Mouse (Mus musculus) mouse trophoblast stem cell (cell line): ENCODE results near the gene Arl4d.
"Not testable (repeated sequence)": the region's sequence is repeated elsewhere in the genome, so short reads cannot be mapped to it uniquely, and the experiment has no call there.

Experiments used
- in situ Hi-C, 2 experiments: fragments of 300-500 bp; cut with MseI, MboI; formaldehyde crosslinking; loops; 2 replicates in 1 of 2; 3 replicates in 1 of 2; pipeline ENCODE4 v1.15.1; 2025

Arl4d gene

DNA sequence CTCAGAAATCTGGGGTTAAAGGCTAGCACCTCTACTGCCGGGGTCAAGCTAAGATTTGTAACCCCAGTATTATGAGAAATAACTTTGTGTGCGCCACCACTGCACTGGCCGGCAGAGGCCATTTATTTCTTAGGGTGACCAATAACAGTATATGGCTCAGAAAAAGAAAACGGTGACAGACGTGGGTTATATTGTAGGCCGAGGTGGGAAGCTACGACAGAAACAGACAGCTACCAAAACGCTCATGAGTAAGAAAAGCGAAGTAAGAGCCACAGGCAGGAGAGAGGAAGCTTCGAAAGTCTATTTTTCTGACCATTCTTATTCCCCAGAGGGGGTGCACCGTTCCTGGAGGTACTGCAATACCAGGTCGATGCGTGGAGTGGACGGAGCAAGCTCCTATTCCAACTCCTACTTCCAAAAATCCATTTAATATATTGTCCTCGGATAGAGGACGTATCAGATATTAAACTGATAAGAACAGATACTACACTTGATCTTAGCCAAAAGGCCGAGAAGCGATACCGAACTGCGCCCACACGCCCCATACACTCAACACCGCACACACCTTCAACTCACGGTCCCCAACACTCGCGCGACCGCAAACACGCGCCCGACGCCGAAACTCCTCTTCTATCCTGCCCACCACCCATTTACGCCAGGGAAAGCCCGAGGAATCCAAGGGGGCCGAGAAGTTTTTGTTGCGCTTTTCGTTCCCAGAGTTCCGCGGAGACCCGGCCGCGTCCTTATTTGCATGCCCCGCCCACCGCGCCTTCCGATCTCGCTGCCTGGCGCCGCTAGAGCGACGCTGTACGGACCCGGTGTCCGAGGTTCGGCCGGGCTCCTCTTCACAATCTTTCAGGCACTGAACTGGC is 19.7 kb upstream of the Arl4d start:
- in situ Hi-C loops = not testable (repeated sequence)

DNA sequence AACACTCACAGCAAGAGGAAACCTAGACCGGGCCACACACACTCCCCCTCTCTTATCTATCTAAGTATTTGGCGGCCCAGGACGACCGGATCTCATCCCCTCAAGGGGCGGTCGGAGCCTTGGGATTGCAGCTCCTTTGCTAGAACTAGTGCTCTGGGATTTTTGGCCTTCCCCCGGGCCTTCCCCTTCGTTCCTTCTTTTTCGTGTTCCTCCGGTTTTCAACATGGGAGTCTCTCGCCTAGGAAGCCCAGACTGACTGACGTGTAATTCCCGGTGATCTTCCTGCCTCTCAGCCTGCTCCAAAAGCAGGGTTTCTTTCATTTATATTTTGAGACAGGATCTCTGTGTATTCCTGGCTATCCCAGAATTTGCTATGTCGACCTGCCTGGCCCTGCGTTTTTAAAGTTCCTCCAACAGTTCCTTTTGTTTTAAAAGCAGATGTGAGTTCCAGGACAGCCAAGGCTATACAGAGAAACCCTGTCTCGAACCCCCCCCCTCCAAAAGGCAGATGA is 19.0 kb upstream of the Arl4d start:
- in situ Hi-C loops = not testable (repeated sequence)

DNA sequence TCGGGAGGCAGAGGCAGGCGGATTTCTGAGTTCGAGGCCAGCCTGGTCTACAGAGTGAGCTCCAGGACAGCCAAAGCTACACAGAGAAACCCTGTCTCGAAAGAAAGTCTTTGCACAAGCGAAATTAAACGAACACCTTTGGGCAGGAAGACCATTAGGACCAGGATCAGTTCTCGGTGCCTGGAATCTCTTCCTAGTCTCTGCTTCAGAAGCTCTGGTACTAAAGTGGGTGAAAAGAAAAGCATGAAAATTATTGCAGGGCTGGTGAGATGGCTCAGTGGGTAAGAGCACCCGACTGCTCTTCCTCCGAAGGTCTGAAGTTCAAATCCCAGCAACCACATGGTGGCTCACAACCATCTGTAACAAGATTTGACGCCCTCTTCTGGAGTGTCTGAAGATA is 18.2 kb upstream of the Arl4d start:
- in situ Hi-C loops = not testable (repeated sequence)

DNA sequence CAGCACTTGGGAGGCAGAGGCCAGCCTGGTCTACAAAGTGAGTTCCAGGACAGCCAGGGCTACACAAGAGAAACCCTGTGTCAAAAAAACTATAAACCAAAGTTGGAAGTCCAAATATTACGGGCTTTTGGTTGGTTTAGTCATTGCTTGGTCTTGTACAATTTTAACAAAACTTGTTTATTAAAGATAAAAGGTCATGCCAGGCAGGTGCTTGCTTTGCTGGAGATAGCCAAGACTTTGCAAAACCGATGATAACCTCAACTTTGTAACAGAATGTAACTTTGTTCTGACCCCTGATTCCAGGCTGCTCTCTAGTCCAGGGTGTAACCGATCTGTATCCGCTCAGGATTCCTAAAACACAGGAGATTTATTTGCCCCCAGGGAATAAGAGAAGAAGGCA is 9.0 kb upstream of the Arl4d start:
- in situ Hi-C loops = no loop called here

DNA sequence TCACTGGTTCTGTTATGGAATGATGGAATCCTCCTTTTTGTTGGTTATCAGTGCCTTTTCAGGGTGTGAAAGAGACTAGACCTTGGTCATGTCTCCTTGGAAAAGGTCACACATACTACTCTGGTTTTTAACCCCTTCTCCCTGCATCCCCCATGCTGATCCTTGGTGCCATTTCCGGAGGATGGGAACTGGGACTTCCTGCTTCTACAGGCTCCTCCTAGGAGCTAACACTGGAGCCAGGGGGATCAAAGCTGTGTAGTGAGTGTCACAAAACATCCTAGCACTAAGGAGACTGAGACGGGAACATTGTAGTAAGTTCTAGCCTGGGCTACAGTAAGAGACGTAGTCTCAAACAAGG is 7.8 kb upstream of the Arl4d start:
- in situ Hi-C loops = no loop called here

DNA sequence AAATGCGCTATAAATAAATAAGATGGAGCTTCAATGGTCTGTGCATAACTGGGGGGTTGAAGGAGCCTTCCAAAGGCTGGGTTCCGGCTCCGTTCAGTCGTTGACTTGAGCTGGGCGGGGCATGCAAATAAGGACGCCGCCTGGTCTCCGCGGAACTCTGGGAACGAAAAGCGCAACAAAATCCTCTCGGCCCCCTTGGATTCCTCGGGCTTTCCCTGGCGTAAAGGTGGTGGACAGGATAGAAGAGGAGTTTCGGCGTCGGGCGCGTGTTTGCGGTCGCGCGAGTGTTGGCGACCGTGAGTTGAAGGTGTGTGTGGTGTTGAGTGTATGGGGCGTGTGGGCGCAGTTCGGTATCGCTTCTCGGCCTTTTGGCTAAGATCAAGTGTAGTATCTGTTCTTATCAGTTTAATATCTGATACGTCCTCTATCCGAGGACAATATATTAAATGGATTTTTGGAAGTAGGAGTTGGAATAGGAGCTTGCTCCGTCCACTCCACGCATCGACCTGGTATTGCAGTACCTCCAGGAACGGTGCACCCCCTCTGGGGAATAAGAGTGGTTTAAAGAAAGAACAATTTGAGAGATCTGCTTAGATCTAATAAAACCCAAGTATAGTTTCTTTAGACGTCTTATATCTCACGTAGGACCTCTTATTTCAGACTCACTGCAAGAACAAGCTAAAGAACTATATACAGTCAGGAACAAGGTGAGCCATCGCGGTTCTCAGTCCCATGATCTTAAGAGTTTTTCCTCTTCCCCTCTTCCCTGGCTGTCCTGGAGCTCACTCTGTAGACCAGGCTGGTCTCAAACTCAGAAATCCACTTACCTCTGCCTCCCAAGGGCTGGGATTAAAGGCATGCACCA is 7.2 kb upstream of the Arl4d start:
- in situ Hi-C loops = not testable (repeated sequence)

DNA sequence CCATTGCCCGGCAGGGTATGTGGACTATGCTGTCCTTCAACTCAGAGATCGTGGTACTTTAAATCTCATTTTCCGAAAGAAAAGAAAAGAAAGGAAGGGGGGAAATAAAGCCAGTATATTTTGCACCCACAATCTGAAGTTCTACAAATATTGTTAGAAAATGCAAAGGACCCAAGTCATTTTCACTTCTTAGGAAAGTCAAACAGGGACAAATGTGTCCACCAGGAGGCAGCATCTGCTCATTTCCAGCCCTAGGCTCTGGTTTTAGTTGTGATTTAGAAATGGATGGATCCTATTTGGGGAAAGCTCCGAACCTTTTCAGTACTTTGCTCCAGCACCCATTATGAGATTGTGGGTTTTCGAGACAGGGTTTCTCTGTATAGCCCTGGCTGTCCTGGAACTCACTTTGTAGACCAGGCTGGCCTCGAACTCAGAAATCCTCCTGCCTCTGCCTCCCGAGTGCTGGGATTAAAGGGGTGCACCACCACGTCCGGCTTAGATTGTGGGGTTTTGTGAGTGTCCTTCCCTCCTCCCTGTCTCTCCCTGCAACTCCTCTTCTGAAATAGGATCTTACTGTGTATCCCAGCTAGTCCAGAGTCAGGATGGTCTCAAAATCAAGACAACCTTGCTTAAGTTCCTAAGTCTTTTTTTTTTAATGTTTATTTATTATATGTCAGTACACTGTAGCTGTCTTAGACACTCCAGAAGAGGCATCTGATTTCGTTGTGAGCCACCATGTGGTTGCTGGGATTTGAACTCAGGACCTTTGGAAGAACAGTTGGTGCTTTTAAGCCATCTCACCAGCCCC is 6.4 kb upstream of the Arl4d start:
- in situ Hi-C loops = no loop called here

DNA sequence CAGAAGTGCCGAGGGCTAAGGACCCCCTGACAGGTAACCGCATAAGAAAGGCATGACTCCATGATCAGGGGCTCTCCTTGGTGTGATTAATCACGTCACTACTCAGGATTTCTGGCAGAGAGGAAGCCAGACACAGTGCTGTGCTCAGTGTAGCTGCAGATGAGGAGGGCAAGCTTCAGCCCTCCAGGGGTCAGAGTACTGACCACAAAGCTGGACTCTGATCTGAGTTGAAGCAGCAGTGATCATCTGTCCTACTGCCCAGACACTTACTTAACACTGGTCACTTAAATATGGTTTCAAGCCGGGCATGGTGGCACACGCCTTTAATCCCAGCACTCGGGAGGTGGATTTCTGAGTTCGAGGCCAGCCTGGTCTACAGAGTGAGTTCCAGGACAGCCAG is 4.2 kb upstream of the Arl4d start:
- in situ Hi-C loops = loop anchor here (5.0 kb wide), 2 partner anchors 66 to 71 kb away; partner anchors contain the start of gene Dhx8 (in 1 of the 2)

DNA sequence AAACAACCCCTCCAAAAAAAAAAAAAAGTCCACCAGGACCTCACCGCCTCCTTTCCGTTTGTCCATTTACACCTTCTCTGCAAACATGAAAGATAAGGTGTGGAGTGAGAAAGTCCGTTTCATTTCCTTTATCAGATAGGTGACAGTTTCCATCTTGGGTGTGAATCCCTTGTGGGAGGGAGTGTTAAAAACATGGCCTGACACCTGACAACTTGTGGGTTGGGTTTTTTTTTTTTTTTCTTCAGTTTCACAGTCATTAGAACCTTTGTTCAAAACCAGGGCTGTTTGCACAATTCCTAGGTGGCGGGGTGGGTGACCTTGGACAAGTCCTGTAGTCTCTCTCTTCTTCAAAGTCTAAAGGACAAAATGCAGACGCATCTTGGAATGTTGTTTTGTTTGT is 3.6 kb upstream of the Arl4d start:
- in situ Hi-C loops = loop anchor here (5.0 kb wide), 2 partner anchors 66 to 71 kb away; partner anchors contain the start of gene Dhx8 (in 1 of the 2)

DNA sequence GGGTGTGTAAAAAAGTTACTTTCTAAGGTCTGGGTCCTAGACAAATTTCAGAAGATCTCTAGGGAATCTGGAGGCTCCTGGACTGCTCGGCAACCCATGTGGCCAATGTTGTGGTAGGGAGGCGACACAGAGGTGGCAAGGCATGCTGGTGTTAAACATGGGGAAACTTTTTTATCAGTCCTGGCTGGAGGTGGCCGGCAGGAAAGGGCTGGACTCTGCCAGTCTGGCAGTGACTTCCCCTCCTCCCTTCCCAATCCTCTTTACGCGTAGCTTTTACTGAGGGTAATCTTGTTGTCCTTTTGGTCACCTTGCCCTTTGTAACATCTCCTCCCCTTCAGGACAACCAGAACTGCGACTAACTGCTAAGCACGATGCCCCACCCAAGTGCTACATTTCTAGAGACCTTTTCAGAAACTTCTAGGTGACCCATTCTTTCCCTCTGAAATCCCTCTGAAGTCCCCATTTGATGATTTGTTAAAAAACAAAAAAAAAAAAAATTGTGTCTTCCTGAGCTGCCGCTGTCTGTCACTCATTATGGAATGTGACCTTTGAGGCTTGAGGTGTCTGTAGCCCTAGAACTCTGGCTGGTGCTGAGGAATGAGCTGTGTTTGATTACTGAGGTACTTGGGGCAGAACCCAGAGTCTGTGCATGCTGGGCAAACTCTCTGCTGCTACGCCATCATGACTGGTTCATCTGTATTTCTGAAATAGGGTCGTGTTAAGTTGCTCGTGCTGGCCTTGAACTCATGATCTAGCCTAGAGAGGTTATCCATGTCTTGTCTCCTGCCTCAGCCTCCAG is 1.9 kb upstream of the Arl4d start:
- in situ Hi-C loops = loop anchor here (5.0 kb wide), 2 partner anchors 64 to 69 kb away; partner anchors contain the start of gene Dhx8 (in 1 of the 2)

DNA sequence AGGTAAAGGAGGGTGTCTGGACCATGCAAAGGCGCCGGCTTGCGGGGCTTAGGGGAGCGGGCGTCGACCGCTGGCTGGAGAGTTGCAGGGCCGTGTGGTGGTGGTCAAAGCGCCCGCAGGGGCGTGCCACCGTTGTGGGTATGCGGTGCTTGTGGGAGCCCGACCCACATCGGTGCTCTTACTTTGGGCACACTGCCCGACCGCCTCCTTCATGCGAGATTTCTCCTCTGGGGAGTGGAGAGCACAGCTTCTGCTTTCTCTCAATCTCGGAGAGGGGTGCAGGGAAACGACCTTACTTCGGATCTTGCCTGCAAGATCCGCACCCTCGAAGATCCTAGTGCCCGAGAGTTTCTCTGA is 273 bp downstream of the Arl4d start:
- in situ Hi-C loops = no loop called here

DNA sequence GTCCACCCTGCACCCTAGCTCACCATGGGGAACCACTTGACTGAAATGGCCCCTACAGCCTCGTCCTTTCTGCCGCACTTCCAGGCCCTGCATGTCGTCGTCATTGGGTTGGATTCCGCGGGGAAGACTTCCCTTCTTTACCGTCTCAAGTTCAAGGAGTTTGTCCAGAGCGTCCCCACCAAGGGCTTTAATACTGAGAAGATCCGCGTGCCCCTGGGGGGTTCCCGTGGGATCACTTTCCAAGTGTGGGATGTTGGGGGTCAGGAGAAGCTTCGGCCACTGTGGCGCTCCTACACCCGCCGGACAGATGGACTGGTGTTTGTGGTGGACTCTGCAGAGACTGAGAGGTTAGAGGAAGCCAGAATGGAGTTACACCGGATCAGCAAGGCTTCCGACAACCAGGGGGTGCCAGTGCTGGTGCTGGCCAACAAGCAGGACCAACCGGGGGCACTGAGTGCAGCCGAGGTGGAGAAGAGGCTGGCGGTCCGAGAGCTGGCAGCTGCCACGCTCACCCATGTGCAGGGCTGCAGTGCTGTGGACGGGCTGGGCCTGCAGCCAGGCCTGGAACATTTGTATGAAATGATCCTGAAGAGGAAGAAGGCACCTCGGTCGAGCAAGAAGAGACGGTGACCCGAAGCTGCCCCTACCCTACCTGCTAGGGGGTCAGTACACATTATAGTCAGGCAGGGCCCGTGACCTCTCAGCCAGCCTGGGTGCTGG is 1.4 kb downstream of the Arl4d start:
- in situ Hi-C loops = no loop called here

DNA sequence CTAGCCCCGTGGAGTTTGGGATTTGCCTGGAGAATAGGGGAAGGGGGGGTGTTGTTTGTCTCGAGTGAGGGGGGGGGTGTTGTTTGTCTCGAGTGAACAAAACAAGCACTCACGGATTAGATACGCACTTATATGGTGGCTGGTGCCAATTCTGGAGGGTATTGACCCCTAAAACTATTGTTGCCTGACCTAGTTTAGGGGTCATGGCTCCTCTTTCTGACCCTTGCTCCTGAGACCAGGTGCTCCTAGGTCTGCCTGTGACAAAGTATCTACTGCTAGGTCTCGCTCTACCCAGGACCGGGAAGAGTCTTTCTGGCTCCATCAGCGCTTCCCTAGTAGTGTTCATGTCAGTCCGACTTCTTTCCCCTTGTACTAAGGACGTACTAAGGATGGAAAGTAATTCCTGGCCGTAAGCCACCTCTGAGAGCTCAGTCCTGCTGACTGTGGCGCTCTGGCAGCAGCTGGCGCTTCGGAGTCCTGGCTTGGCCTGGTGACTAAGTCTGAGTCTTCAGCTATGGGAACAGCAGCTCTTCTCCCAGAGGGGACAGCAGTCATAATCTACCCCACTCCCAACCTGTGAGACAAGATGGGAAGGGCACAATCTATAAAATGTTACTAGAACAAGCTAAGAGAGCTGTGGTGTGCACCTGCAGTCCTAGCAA is 2.7 kb downstream of the Arl4d start:
- in situ Hi-C loops = no loop called here

DNA sequence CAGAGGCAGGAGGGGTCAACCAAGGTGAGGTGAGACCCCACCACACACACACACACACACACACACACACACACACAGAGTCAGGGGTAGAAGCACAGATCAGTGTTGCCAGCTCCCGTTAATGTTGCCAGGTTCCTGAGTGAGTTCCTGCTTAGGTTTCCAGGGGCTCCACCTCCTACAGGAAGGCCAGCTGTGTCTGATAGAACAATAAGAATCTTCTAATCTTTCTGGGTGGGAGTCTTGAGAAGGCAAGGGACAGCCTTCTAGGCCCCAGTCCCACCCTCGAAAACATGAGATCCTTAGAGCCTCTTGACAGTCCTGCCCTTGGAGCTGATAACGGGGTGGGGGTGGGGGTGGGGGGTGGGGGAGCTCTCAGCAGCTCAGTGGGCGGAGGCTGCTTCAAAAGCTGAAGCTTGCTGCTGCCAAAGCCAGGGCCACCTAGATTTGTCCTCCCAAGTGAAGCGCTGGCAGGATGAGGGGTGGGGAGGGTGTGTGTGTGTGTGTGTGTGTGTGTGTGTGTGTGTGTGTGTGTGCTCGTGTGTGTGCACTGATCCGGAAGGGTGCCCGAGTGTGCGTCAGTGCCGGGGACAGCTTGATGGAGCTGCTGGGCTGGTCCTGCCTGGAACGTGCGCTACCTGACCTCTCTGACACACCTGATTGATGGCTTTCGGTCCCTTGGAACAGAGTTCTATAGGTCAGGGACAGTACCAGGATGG is 3.4 kb downstream of the Arl4d start:
- in situ Hi-C loops = no loop called here

DNA sequence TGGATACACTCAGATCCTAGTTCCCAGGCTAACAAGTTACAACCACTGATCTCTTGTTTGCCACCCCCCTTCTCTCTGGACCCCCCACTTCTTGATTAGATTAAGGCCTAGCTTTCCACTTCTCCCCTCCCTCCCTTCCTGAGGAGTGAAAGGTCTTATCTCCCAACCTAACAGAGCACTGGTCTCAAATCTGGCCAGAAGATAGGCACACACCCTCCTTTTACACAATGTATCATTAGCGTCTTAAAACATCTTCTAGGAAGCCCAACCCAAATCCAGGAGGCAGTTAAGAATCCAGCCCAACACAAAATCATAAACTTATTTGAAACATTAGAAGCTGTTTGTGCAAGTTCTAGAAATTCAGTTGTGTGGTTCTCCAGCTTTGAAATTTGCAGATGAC is 5.0 kb downstream of the Arl4d start:
- in situ Hi-C loops = no loop called here

DNA sequence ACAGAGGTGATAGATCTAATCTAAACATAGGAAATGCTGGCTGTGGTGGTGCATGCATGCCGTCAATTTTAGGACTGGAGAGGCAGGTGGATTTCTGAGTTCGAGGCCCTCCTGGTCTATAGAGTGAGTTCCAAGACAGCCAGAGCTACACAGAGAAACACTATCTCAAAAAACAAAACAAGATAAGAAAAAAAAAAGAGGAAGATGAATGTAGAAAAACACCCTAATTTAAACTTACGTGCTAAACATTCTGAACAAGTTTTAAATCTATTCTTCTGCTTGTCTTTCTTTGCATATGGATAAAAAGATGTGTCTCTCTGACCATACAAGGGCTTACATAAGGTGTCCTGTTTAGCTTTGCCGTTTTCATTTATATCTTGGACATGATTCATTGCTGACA is 5.9 kb downstream of the Arl4d start:
- in situ Hi-C loops = no loop called here

DNA sequence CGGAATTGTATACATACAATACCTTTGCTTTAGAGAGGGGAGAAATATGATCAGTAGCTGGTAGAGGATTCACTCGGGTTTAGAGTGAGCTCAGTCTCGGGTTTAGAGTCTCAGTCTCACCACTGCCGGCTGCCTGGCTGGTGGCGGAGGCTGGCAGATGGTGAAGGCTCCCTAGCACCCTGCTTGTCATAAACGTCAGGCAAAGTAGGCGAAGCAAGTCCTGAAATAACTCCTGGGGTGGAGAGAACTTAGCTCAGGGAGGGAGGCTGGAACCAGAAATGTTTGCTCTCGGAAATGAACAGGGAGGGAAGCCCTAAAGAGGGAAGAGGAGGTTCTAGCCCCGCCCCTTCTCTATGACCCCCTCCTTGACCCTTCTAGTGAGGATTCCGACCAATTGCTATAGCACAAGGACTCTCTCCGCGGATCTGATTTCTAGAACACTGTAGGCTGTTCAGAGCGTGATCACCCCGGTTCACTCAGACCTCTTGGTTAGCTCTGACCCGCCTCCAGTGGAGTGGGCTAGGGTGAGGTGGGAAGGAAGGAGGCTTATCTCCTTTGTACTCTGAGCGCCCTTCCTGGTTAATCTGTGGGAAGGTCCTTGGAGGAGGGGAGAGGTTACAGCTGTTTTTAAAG is 7.8 kb downstream of the Arl4d start:
- in situ Hi-C loops = no loop called here

DNA sequence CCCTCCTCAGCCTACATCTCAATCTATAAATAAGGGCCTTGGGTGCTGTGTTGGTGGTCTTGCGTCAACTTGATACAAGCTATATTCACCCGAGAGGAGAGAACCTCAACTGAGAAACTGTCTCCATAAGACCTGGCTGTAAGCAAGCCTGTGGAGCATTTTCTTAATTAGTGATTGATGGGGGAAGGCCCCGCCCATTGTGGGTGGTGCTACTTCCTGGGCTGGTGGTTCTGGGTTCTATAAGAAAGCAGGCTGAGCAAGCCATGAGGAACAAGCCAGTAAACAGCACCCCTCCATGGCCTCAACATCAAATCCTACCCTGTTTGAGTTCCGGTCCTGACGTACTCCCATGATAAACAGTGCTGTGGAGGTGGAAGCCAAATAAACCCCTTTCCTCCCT is 8.8 kb downstream of the Arl4d start:
- in situ Hi-C loops = no loop called here

DNA sequence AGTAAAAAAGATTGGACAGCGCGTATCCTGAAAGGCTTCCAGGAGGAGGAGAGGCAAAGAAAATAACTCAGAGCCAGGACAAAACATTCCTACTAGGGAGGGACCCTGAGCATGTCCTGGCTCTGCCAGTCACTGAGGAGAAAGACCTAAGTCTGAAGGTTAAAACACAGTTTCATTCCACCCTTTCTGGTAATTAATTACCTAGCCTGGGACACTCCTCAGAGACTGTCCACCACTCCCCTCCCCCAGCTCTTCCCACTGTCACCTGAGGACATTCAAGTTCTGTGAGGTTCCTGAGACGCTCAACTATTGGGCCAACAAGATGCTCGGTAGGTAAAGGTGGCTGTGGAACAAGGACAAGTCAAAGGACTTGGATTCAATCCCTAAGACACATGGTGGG is 10.0 kb downstream of the Arl4d start:
- in situ Hi-C loops = no loop called here
